Mouse (Mus musculus) mesoderm, embryonic 11.5 days (tissue): ENCODE measurements around the gene Prss35.

Experiments used
- DNase-seq: peaks from one replicate; pipeline ENCODE4 v3.0.0-alpha.2; 2012; ENCODE audit warnings: low read depth, low spot score

Gene Prss35

GRCm38 (mm10) chr9:86798129-86798528 lies 54.7 kb downstream of the Prss35 start:
- DNase-seq = no peak

GRCm38 (mm10) chr9:86798686-86799085 lies 55.2 kb downstream of the Prss35 start:
- no peak for DNase-seq

- DNase-seq = no peak
Observed at GRCm38 (mm10) chr9:86799099-86799498, 55.6 kb downstream of the Prss35 start.

- DNase-seq = peak; percentile 46
Observed at GRCm38 (mm10) chr9:86800600-86801163, 57.2 kb downstream of the Prss35 start.
